Mouse (Mus musculus) cortical plate, adult 2 months (tissue): ENCODE measurements around the gene Map1b.

Experiments
- CTCF ChIP-seq: fragments of 200-500 bp; IDR thresholded peaks from 2 replicates; pipeline ENCODE4 v1.5.1; 2011; ENCODE audit warnings: mild to moderate bottlenecking, control low read depth, low read length; ENCODE audit not compliant: insufficient read depth; ENCODE audit errors: extremely low read depth
- POLR2A ChIP-seq: fragments of 200-500 bp; IDR thresholded peaks from 2 replicates; pipeline ENCODE4 v1.6.1; 2011; ENCODE audit warnings: mild to moderate bottlenecking, low read length, control low read depth; ENCODE audit not compliant: insufficient read depth; ENCODE audit errors: extremely low read depth

DNA sequence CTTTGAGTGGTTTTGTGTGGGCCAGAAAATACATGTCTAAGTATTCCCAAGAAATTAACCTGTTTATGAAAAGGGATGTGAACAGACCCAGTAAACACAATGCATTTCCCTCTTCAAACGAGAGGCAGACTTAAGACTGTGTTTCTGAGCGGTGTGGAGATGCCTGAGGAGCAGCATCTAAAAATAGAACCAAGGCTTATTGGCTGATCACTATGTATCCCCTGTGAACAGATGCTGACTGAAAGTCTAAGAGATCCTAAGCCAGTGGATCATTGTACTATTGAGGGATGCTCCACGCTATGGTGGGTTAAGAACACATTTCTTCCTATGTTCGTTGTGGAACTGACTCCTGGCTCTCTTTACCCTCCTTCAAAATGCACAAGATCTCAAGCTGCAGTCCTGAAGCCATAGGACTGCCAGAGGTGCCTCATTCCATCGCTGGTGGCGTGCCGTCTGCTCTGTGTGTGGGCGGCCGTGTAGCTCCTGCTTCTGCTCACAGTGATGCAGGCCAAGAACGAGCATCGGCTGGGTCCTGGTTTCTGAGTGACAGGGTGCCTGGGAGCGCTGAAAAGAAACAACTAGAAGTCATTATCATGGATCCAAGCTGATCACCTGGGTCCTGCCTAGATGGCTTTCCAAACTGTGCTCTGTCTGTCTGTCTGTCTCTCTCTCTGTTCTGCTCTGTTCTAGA is 34.5 kb upstream of the Map1b start:
- TF ChIP-seq POLR2A (no peak), CTCF (no peak)
